Mouse (Mus musculus): ENCODE data around the gene Olfr1352.
"Not testable (repeated sequence)": the region's sequence is repeated elsewhere in the genome, so short reads cannot be mapped to it uniquely, and the experiment has no call there.

Olfr1352 gene

GRCm38 (mm10) chr10:78980750-78981149 is at the start of gene Olfr1352:
Gene Olfr1352, plus strand, starts transcription at chr10:78981050.
- no peak for DNase-seq (ENCODE audit: low spot score)

- not testable (repeated sequence) for DNase-seq (ENCODE audit: low spot score)
These were observed 30.5 kb upstream of the Olfr1352 start, which contains the start of gene Olfr8 for GRCm38 (mm10) chr10:78950336-78950735. Gene Olfr8, plus strand, starts transcription at chr10:78950636.

- not testable (repeated sequence) for DNase-seq (ENCODE audit: low spot score)
These were observed 17.8 kb upstream of the Olfr1352 start, which contains the start of gene Olfr1353 for GRCm38 (mm10) chr10:78963009-78963408. Gene Olfr1353, plus strand, starts transcription at chr10:78963309.

- DNase-seq (ENCODE audit: low spot score): no peak
These were observed 31.3 kb downstream of the Olfr1352 start, which contains the start of gene Olfr1351 for GRCm38 (mm10) chr10:79012172-79012571. Gene Olfr1351, plus strand, starts transcription at chr10:79012472.

GRCm38 (mm10) chr10:79028441-79028840 is 47.6 kb downstream of the Olfr1352 start, which contains the start of gene Olfr57:
Gene Olfr57, plus strand, starts transcription at chr10:79028741.
- DNase-seq (ENCODE audit: low spot score): no peak

All from adipocyte (in vitro differentiated cells).